Mouse (Mus musculus) midbrain, embryonic 11.5 days (tissue): ENCODE results near the gene Pes1. TPM values are rescaled to one million over a fixed set of nuclear protein-coding genes. Genes with fewer than 3 reads are reported as not detected.
A peak's percentile ranks its signal among the peaks of the same experiment; 100 is the strongest.

ENCODE experiments used
- ATAC-seq: fragments of 200-750 bp; cut with Nextera tagmentation; 2 replicates; pipeline ENCODE4 v1.8.0; 2017; ENCODE audit warnings: moderate TSS enrichment, moderate library complexity; ENCODE audit not compliant: low FRiP score
- DNase-seq: peaks from one replicate; pipeline ENCODE4 v3.0.0; 2015; ENCODE audit warnings: low spot score; ENCODE audit errors: missing footprints
- H3K27ac ChIP-seq: fragments of 300-500 bp; sonication (generic); 2 replicates; pipeline ENCODE4 v1.5.1; 2014; ENCODE audit warnings: low read depth, low read length
- H3K27me3 ChIP-seq: fragments of 300-500 bp; sonication (generic); 2 replicates; pipeline ENCODE4 v1.6.1; 2014; ENCODE audit warnings: mild to moderate bottlenecking, low read length, moderate library complexity, mixed read lengths; ENCODE audit not compliant: control insufficient read depth, insufficient read depth
- H3K36me3 ChIP-seq: fragments of 300-500 bp; sonication (generic); 2 replicates; pipeline ENCODE4 v1.6.1; 2014; ENCODE audit warnings: mild to moderate bottlenecking, low read length, moderate library complexity, mixed read lengths; ENCODE audit not compliant: control insufficient read depth, insufficient read depth
- H3K4me1 ChIP-seq: fragments of 300-500 bp; sonication (generic); 2 replicates; pipeline ENCODE4 v1.6.1; 2014; ENCODE audit warnings: low read length; ENCODE audit not compliant: control insufficient read depth, insufficient read depth
- H3K4me2 ChIP-seq: fragments of 300-500 bp; sonication (generic); 2 replicates; pipeline ENCODE4 v1.6.1; 2014; ENCODE audit warnings: mild to moderate bottlenecking, moderate library complexity
- H3K4me3 ChIP-seq: fragments of 300-500 bp; sonication (generic); 2 replicates; pipeline ENCODE4 v1.5.1; 2014; ENCODE audit warnings: low read depth, low read length
- H3K9ac ChIP-seq: fragments of 300-500 bp; sonication (generic); 2 replicates; pipeline ENCODE4 v1.6.1; 2014; ENCODE audit warnings: low read length
- H3K9me3 ChIP-seq: fragments of 300-500 bp; sonication (generic); 2 replicates; pipeline ENCODE4 v1.6.1; 2016; ENCODE audit warnings: low read length; ENCODE audit not compliant: control insufficient read depth
- WGBS: fragments of 180-500 bp; shearing (Covaris S2); extraction: QIAGEN DNeasy Blood & Tissue Kit; methylation state at CpG from one replicate; pipeline ENCODE4 v1.1.7; 2014; 5-methylcytosine and 5-hydroxymethylcytosine counted together
- polyA plus RNA-seq: library from polyadenylated mRNA; unstranded; fragments of >200 nt; fragmentation: Nextera tagmentation; extraction: Ambion mirVana; gene quantifications from 2 replicates; pipeline ENCODE4 v1.2.1, GENCODE M21; 2014

Gene Pes1
- polyA plus RNA-seq, 1 experiment from 2014 or later: 73.0 TPM

GRCm38 (mm10) chr11:3974311-3974710 lies 10.5 kb downstream of the Pes1 start:
- Histone ChIP-seq H3K27ac (no peak overlapping the region), H3K9me3 (no peaks in the 10 kb centered on the region), H3K4me3 (no peak overlapping the region), H3K9ac (no peak overlapping the region), H3K4me2 (no peak overlapping the region), H3K36me3 (peaks cover 41% of the 10 kb centered on the region), H3K4me1 (no peaks in the 10 kb centered on the region), H3K27me3 (no peaks in the 10 kb centered on the region)
- ATAC-seq (no peak), DNase-seq (no peak)
- WGBS: 67% methylated on average over 3 of the region's 3 CpGs

DNA sequence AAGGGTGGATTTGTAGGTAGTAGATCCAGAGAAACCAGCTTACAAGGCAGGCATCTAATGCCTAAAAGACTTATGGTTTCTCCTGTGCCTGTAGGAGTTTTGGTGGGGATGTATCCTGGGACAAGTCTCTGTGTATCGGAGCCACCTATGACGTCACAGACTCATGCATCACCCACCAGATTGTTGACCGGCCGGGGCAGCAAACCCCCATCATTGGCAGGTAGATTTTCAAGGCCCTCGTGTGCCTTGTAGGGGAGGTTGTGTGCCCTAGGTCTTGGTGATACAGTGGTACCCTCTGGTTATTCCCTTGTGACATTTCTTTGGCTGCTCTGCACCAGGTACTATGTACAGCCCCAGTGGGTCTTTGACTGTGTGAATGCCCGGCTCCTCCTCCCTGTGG lies 12.9 kb downstream of the Pes1 start, which contains the start of gene 4930556J24Rik:
Gene 4930556J24Rik, minus strand, starts transcription at position 101 of the 400 bp plus-strand sequence.
- no peak for ATAC-seq
- no peak within 1 kb of the TSS for H3K4me2 ChIP-seq
- H3K9ac ChIP-seq: no peak within 1 kb of the TSS
- no peak for DNase-seq
- WGBS: 96% methylated on average over 6 of the region's 6 CpGs
- no peaks in the 10 kb centered on the region for H3K4me1 ChIP-seq
- H3K4me3 ChIP-seq: no peak within 1 kb of the TSS
- no peak within 1 kb of the TSS for H3K27ac ChIP-seq
- H3K27me3 ChIP-seq: no peaks in the 10 kb centered on the region
- peaks cover 36% of the 10 kb centered on the region for H3K36me3 ChIP-seq
- no peaks in the 10 kb centered on the region for H3K9me3 ChIP-seq

GRCm38 (mm10) chr11:3978421-3978820 lies 14.6 kb downstream of the Pes1 start:
- 91% methylated on average over 5 of the region's 5 CpGs for WGBS
- ATAC-seq: no peak
- Histone ChIP-seq H3K27me3 (peaks cover 4% of the 10 kb centered on the region; the same call in 1 of the 2 replicates), H3K9ac (no peak overlapping the region), H3K4me3 (no peak overlapping the region), H3K9me3 (no peaks in the 10 kb centered on the region), H3K36me3 (peaks cover 26% of the 10 kb centered on the region), H3K4me2 (no peak overlapping the region), H3K27ac (no peak overlapping the region), H3K4me1 (peaks cover 2% of the 10 kb centered on the region; the same call in 1 of the 2 replicates)
- DNase-seq: no peak

- DNase-seq (peak; percentile 81), ATAC-seq (no peak)
- no peak overlapping the region for H3K4me3 ChIP-seq
- H3K27ac ChIP-seq: no peak overlapping the region
- peaks cover 11% of the 10 kb centered on the region for H3K27me3 ChIP-seq
- H3K9me3 ChIP-seq: no peaks in the 10 kb centered on the region
- WGBS: 78% methylated on average over 6 of the region's 6 CpGs
- H3K36me3 ChIP-seq: peaks cover 15% of the 10 kb centered on the region
- H3K4me1 ChIP-seq: peaks cover 2% of the 10 kb centered on the region; the same call in 1 of the 2 replicates
- no peak overlapping the region for H3K9ac ChIP-seq
- H3K4me2 ChIP-seq: no peak overlapping the region
Measured at GRCm38 (mm10) chr11:3981536-3981935, 17.8 kb downstream of the Pes1 start.

GRCm38 (mm10) chr11:3982275-3983209 lies 18.8 kb downstream of the Pes1 start:
- 60% methylated on average over 7 of the region's 7 CpGs for WGBS
- Histone ChIP-seq H3K36me3 (peaks cover 14% of the 10 kb centered on the region), H3K27me3 (peaks cover 11% of the 10 kb centered on the region), H3K27ac (no peak overlapping the region), H3K9ac (no peak overlapping the region), H3K4me3 (no peak overlapping the region), H3K4me2 (no peak overlapping the region), H3K9me3 (no peaks in the 10 kb centered on the region), H3K4me1 (peaks cover 2% of the 10 kb centered on the region; the same call in 1 of the 2 replicates)
- DNase-seq (no peak), ATAC-seq (0 out of 2 replicates have a peak, but pooled peaks have one; percentile 19)

DNA sequence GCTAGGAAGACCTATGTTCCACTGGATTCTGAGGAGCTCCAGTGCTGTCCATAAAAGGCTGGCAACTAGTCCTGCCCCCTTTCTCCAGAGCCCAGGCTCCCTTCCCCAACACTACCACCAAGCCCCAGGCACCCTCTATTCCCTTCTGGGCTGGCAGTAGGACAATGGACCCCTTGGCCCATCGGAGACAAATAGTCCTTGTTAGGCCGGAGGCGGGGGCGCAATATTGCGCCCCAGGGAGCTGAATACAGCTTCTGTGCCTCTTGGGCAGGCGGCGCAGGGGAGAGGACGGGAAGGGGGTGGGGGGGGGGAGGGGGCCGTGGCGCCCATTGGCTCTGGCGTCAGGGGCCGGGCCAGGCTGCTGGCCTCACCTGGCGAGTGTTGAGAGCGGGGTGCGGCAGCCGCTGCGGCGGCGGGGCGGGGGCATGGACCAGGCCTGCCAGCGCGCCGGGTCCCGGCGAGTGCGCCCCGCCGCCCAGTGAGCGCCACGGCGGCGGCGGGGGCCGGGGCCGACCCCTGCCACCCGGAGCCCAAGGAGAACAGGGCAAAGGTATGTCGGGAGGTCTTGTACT lies 19.6 kb downstream of the Pes1 start, which contains the start of gene Gal3st1:
Gene Gal3st1, plus strand, starts transcription at position 346 of the 572 bp plus-strand sequence.
- under 1% methylated on average over 30 of the region's 37 CpGs for WGBS
- Histone ChIP-seq H3K36me3 (peaks cover 9% of the 10 kb centered on the region), H3K27ac (no peak within 1 kb of the TSS), H3K4me3 (peak within 1 kb of the TSS; percentile 22), H3K4me2 (peak within 1 kb of the TSS; percentile 51), H3K9me3 (no peaks in the 10 kb centered on the region), H3K4me1 (peaks cover 2% of the 10 kb centered on the region; the same call in 1 of the 2 replicates), H3K27me3 (peaks cover 11% of the 10 kb centered on the region), H3K9ac (peak within 1 kb of the TSS; percentile 48)
- ATAC-seq (peak; percentile 50; the same call in 1 of the 2 replicates), DNase-seq (peak; percentile 88)

DNA sequence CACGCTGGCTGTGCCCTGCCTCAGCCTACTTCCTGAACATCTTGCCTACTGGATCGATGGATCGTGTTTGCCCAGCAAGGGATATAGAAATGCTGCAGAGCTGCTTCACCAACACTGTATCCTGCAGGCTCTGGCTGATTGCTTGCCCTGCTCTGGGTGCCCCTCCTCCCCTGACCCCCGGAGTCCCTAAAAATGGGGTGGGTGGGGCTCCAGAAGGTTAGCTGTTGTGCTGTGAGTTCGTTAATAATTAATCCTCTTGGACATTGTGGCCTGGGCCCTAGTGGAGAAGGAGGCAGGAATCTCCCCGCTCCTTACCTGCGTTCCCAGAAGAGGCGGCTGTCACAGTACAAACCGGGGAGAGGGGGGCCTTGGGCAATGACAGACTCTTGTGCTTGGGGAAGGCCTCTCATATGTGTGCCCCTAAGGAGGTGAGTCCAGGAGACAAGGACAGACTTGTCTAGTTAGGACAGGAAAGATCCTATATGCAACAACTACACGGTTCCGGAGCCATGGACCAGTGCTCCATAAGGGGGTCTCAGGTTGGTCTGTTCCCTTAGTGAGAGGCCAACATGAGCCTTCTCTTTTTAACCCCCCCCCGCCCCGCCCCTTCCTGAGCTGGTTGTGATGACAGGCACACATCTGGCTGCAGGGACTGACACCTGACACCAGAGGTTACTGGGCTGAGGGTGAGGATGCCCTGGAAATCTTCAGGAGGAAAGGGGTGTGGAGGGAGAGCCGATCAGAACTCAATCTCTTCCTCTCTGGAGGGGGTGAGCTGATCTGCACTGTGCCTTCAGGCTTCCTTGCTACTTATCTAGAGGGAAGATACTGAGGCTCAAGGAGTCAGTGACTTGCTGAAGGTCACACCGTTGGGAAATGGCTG lies 20.3 kb downstream of the Pes1 start:
- peaks cover 11% of the 10 kb centered on the region for H3K27me3 ChIP-seq
- ATAC-seq (peak; percentile 22; the same call in 1 of the 2 replicates), DNase-seq (no peak)
- H3K36me3 ChIP-seq: peaks cover 4% of the 10 kb centered on the region; the same call in 1 of the 2 replicates
- H3K9me3 ChIP-seq: no peaks in the 10 kb centered on the region
- WGBS: 10% methylated on average over 15 of the region's 15 CpGs
- no peak overlapping the region for H3K27ac ChIP-seq
- H3K4me3 ChIP-seq: peak overlapping the region; percentile 22
- H3K4me2 ChIP-seq: peak overlapping the region; percentile 51
- peak overlapping the region; percentile 48 for H3K9ac ChIP-seq
- peaks cover 2% of the 10 kb centered on the region; the same call in 1 of the 2 replicates for H3K4me1 ChIP-seq

GRCm38 (mm10) chr11:3989748-3990147 lies 26.0 kb downstream of the Pes1 start:
- no peak for ATAC-seq
- no peak overlapping the region for H3K4me2 ChIP-seq
- 47% methylated on average over 3 of the region's 3 CpGs for WGBS

More at GRCm38 (mm10) chr11:3989748-3990147, 26.0 kb downstream of the Pes1 start:
- H3K4me1 ChIP-seq: no peaks in the 10 kb centered on the region
- no peaks in the 10 kb centered on the region for H3K36me3 ChIP-seq
- no peak overlapping the region for H3K9ac ChIP-seq
- H3K27me3 ChIP-seq: no peaks in the 10 kb centered on the region
- H3K4me3 ChIP-seq: no peak overlapping the region
- no peak overlapping the region for H3K27ac ChIP-seq
- DNase-seq: no peak
- H3K9me3 ChIP-seq: no peaks in the 10 kb centered on the region
